In genomic region chr17:13552840-13553239, GRCm38 (mm10) we compare ENCODE assay signal across 7 mouse cellular contexts.
A peak's percentile ranks its signal among the peaks of the same experiment; 100 is the strongest.
DNase-seq lines count a peak whose midpoint lies in the region; ATAC-seq and TF ChIP-seq lines count a peak whose summit lies in the region.
"Not testable (repeated sequence)": the region's sequence is repeated elsewhere in the genome, so short reads cannot be mapped to it uniquely, and the experiment has no call there.

No protein-coding gene starts in this region.

- peaks cover 15% of the 10 kb centered on the region for H3K9me3 ChIP-seq in forebrain, embryonic 11.5 days (ENCODE audit: control insufficient read depth, low read length)
- H3K9me3 ChIP-seq in heart, embryonic 13.5 days = peaks cover 48% of the 10 kb centered on the region
- H3K9me3 ChIP-seq in intestine, embryonic 14.5 days (ENCODE audit: control insufficient read depth, low read length) = peaks cover 22% of the 10 kb centered on the region
- H3K9me3 ChIP-seq in neural tube, embryonic 12.5 days = peaks cover 38% of the 10 kb centered on the region

- H3K27ac ChIP-seq in forebrain, embryonic 11.5 days (ENCODE audit: low read depth, low read length); heart, embryonic 13.5 days (replicated peaks); intestine, embryonic 14.5 days (ENCODE audit: low read depth); liver, adult 2 months (replicated peaks; ENCODE audit: insufficient read depth, low read depth, low read length); neural tube, embryonic 12.5 days: not testable (repeated sequence)

- not testable (repeated sequence) for H3K36me3 ChIP-seq in forebrain, embryonic 11.5 days (ENCODE audit: control insufficient read depth, insufficient read depth, low read length); heart, embryonic 13.5 days; intestine, embryonic 14.5 days (ENCODE audit: control insufficient read depth, insufficient read depth, low read length); liver, adult 2 months (ENCODE audit: control insufficient read depth, insufficient read depth, low read length); neural tube, embryonic 12.5 days

- not testable (repeated sequence) for TF ChIP-seq POLR2A in liver, adult 2 months (IDR thresholded peaks at IDR 0.05; ENCODE audit: extremely low read depth, insufficient read depth, low read length)

- not testable (repeated sequence) for H3K27me3 ChIP-seq in forebrain, embryonic 11.5 days (ENCODE audit: control insufficient read depth, insufficient read depth, low read length); heart, embryonic 13.5 days (replicated peaks); intestine, embryonic 14.5 days (replicated peaks; ENCODE audit: control insufficient read depth, insufficient read depth, low read length); liver, adult 2 months (ENCODE audit: control insufficient read depth, insufficient read depth, low read length); neural tube, embryonic 12.5 days (replicated peaks)

- not testable (repeated sequence) for TF ChIP-seq CTCF in liver, adult 2 months (IDR thresholded peaks at IDR 0.05; ENCODE audit: low read depth, low read length)

- DNase-seq in adrenal gland, postnatal 25 days = peak; percentile 15
- peak; percentile 71 for DNase-seq in forebrain, embryonic 11.5 days (ENCODE audit: low spot score)
- not testable (repeated sequence) for DNase-seq in intestine, embryonic 14.5 days (ENCODE audit: low spot score)
- DNase-seq in liver, adult 2 months (ENCODE audit: extremely low read depth, low read depth, low spot score) = peak; percentile 40

- not testable (repeated sequence) for H3K79me2 ChIP-seq in liver, adult 2 months (ENCODE audit: control insufficient read depth, insufficient read depth, low read length)

- H3K4me2 ChIP-seq in forebrain, embryonic 11.5 days (ENCODE audit: low read depth, low read length, severe bottlenecking); heart, embryonic 13.5 days; intestine, embryonic 14.5 days (ENCODE audit: low read length); neural tube, embryonic 12.5 days (replicated peaks): not testable (repeated sequence)

- peak; percentile 67 for ATAC-seq in forebrain, embryonic 11.5 days (replicated peaks; ENCODE audit: low FRiP score)
- ATAC-seq in heart, embryonic 13.5 days (ENCODE audit: extremely low read depth, insufficient number of reproducible peaks, low FRiP score, low TSS enrichment) = peak; percentile 40; the same call in 1 of the 2 replicates
- ATAC-seq in intestine, embryonic 14.5 days (replicated peaks; ENCODE audit: low FRiP score, low TSS enrichment, low read depth) = peak; percentile 38; the same call in 1 of the 2 replicates
- 0 out of 2 replicates have a peak, but pooled peaks have one; percentile 21 for ATAC-seq in megakaryocyte progenitor cell, adult 5-6 weeks (replicated peaks; ENCODE audit: poor library complexity)
- peak; percentile 62 for ATAC-seq in neural tube, embryonic 12.5 days (ENCODE audit: low FRiP score, low read depth)

- not testable (repeated sequence) for H3K4me1 ChIP-seq in forebrain, embryonic 11.5 days (replicated peaks; ENCODE audit: control insufficient read depth, insufficient read depth, low read length); intestine, embryonic 14.5 days (replicated peaks; ENCODE audit: control insufficient read depth, insufficient read depth, low read length); liver, adult 2 months (ENCODE audit: control insufficient read depth, insufficient read depth, low read length); neural tube, embryonic 12.5 days
- peaks cover 11% of the 10 kb centered on the region for H3K4me1 ChIP-seq in heart, embryonic 13.5 days

- not testable (repeated sequence) for H3K9ac ChIP-seq in forebrain, embryonic 11.5 days (ENCODE audit: low read length); heart, embryonic 13.5 days; intestine, embryonic 14.5 days (ENCODE audit: low read length); liver, adult 2 months (ENCODE audit: low read depth, low read length); neural tube, embryonic 12.5 days

- not testable (repeated sequence) for H3K4me3 ChIP-seq in forebrain, embryonic 11.5 days (ENCODE audit: low read depth, low read length); heart, embryonic 13.5 days; intestine, embryonic 14.5 days (ENCODE audit: low read depth, low read length); liver, adult 2 months (ENCODE audit: insufficient read depth, low read depth, low read length); neural tube, embryonic 12.5 days
